Mouse (Mus musculus) lung, adult 2 months (tissue): ENCODE results near the gene 1700013H16Rik. TPM values are rescaled to one million over a fixed set of nuclear protein-coding genes. Genes with fewer than 3 reads are reported as not detected.

Experiments used
- DNase-seq: peaks from one replicate; pipeline ENCODE4 v3.0.0; 2022
- H3K4me1 ChIP-seq: fragments of 200-500 bp; 2 replicates; pipeline ENCODE4 v1.6.1; 2011; ENCODE audit warnings: low read length; ENCODE audit not compliant: control insufficient read depth, insufficient read depth
- H3K4me3 ChIP-seq: fragments of 200-500 bp; replicated peaks from 2 replicates; pipeline ENCODE3; 2011; ENCODE audit warnings: low read depth, mild to moderate bottlenecking, control low read depth, low read length; ENCODE audit errors: extremely low read depth
- CTCF ChIP-seq: fragments of 200-500 bp; IDR thresholded peaks from 2 replicates; pipeline ENCODE4 v1.5.1; 2011; ENCODE audit warnings: mild to moderate bottlenecking, low read length, control low read depth; ENCODE audit not compliant: insufficient read depth
- POLR2A ChIP-seq: fragments of 200-500 bp; IDR thresholded peaks from 2 replicates; pipeline ENCODE4 v1.6.1; 2011; ENCODE audit warnings: low read depth, mild to moderate bottlenecking, control low read depth, low read length, borderline replicate concordance; ENCODE audit errors: extremely low read depth
- WGBS: fragments of 180-500 bp; shearing (Covaris S2); methylation state at CpG from one replicate; pipeline ENCODE4 v1.1.7; 2018; 5-methylcytosine and 5-hydroxymethylcytosine counted together
- polyA plus RNA-seq: library from polyadenylated mRNA; depleted of rRNA; stranded (reverse); fragments of >200 nt; gene quantifications from 2 replicates; pipeline ENCODE4 v1.2.3, GENCODE M21; 2012; rRNA removed

1700013H16Rik gene
- polyA plus RNA-seq, 1 experiment = not detected

- no peak overlapping the region for H3K4me3 ChIP-seq
- 85% methylated on average over 2 of the region's 2 CpGs for WGBS
- no peaks in the 10 kb centered on the region for H3K4me1 ChIP-seq
- no peak for DNase-seq
- TF ChIP-seq CTCF = no peak
- no peak for TF ChIP-seq POLR2A
Measured at GRCm38 (mm10) chrX:53699225-53699624, 58.4 kb downstream of the 1700013H16Rik start.

GRCm38 (mm10) chrX:53694008-53694777 lies 63.4 kb downstream of the 1700013H16Rik start:
- no peak for TF ChIP-seq CTCF
- TF ChIP-seq POLR2A = no peak
- DNase-seq = no peak
- WGBS = 62% methylated on average over 9 of the region's 9 CpGs
- no peak overlapping the region for H3K4me3 ChIP-seq
- no peaks in the 10 kb centered on the region for H3K4me1 ChIP-seq

GRCm38 (mm10) chrX:53693141-53693540 lies 64.5 kb downstream of the 1700013H16Rik start:
- TF ChIP-seq POLR2A (no peak), CTCF (no peak)
- Histone ChIP-seq H3K4me1 (no peaks in the 10 kb centered on the region), H3K4me3 (no peak overlapping the region)
- WGBS = 59% methylated on average over 2 of the region's 2 CpGs
- DNase-seq = no peak

Other genes starting within 250 kb of the 1700013H16Rik start
- gene Rtl8c, start 149.8 kb downstream of the 1700013H16Rik start, polyA plus RNA-seq = 31.2 and 31.9 TPM in 2 replicates
- gene Gm14597, start 148.9 kb downstream of the 1700013H16Rik start, polyA plus RNA-seq = not detected in 2 replicates
- 410 and 432 TPM in 2 replicates for gene Rtl8a, start 114.1 kb downstream of the 1700013H16Rik start, polyA plus RNA-seq
- gene Rtl8b, start 87.4 kb downstream of the 1700013H16Rik start, polyA plus RNA-seq = 314 and 349 TPM in 2 replicates
- gene 4930502E18Rik, start 33.0 kb downstream of the 1700013H16Rik start, polyA plus RNA-seq = not detected in 2 replicates
- gene Zfp36l3, start 18.6 kb upstream of the 1700013H16Rik start, polyA plus RNA-seq = 0.19 and 0.23 TPM in 2 replicates
- gene Xlr, start 39.9 kb upstream of the 1700013H16Rik start, polyA plus RNA-seq = 0.32 and 0.71 TPM in 2 replicates